Mouse (Mus musculus): ENCODE data around the gene Dhdh.
"Not testable (repeated sequence)": the region's sequence is repeated elsewhere in the genome, so short reads cannot be mapped to it uniquely, and the experiment has no call there.

Dhdh gene

GRCm38 (mm10) chr7:45488293-45489204 is at the start of gene Dhdh:
Gene Dhdh (minus strand): TSS chr7:45488805.
- peak; percentile 55 to 66 for DNase-seq (ENCODE audit: low spot score in 2 of 2)

DNA sequence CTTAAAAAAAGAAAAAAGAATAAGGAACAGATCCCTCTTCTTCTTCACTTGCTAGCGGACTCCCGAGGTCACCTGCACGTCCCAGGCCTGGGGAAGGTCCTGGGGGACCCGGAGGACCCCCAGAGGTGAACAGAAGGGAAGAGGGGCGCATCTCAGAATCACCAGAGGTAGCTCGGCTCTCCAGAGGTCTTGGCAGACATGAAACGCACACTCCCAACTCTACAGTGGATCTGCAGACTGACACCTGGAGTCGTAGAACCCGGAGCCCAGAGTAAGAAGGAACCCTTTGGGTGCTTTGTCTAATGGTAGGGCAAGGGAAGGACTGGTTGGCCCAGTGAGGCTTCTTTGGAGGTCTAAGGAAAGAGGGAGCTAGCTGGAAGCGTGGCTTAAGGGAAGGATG is 49.0 kb upstream of the Dhdh start:
- DNase-seq (ENCODE audit: low spot score in 2 of 2): no peak

- DNase-seq (ENCODE audit: low spot score in 2 of 2): no peak
Measured at GRCm38 (mm10) chr7:45535676-45536075, 47.1 kb upstream of the Dhdh start.

- DNase-seq (ENCODE audit: low spot score in 2 of 2): no peak
Measured at GRCm38 (mm10) chr7:45530643-45531042, 42.0 kb upstream of the Dhdh start.

GRCm38 (mm10) chr7:45529461-45529860 is 40.9 kb upstream of the Dhdh start:
- no peak for DNase-seq (ENCODE audit: low spot score in 2 of 2)

GRCm38 (mm10) chr7:45527169-45527568 is 38.6 kb upstream of the Dhdh start:
- DNase-seq (ENCODE audit: low spot score in 2 of 2): not testable (repeated sequence)

- DNase-seq (ENCODE audit: low spot score in 2 of 2): no peak
Measured at GRCm38 (mm10) chr7:45526474-45527120, 38.0 kb upstream of the Dhdh start.

DNA sequence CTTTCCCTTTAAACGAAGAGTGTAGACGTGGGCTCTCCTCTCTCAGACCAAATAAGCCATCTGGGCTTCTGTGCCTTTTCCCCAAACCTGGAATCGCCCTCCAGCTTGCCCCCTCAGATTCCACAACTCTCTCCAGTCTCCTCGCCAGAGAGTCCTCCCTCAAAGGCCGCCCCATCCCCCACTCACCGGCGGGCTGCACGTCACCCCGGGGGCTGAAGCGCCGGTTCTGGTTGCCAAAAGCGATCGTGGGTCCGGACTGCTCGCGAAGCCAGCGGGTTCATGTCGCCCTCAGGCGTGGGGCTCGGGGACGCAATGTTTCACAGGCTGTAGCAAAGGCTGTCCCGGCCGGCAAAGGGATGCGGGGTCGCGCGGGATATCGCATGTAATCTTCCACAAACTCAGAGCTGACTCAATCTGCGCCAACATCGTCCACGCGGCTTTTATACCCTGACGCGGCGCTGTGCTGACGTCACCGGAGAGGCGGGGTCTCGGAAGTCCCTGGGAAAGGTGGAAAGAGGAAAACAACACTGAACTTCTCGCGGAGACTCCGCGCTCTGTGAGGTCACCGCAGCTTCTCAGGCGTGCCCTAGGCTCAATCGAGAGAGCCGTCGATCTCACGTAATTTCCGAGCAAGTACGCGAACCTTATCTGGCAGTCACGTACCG is 37.3 kb upstream of the Dhdh start, which contains the start of the genes Ppp1r15a and Plekha4:
Ppp1r15a (minus strand) TSS at position 460 of the 665 bp plus-strand sequence.
Plekha4 (plus strand) TSS at position 522 of the 665 bp plus-strand sequence.
- peak; percentile 96 to 99 for DNase-seq (ENCODE audit: low spot score in 2 of 2)

DNA sequence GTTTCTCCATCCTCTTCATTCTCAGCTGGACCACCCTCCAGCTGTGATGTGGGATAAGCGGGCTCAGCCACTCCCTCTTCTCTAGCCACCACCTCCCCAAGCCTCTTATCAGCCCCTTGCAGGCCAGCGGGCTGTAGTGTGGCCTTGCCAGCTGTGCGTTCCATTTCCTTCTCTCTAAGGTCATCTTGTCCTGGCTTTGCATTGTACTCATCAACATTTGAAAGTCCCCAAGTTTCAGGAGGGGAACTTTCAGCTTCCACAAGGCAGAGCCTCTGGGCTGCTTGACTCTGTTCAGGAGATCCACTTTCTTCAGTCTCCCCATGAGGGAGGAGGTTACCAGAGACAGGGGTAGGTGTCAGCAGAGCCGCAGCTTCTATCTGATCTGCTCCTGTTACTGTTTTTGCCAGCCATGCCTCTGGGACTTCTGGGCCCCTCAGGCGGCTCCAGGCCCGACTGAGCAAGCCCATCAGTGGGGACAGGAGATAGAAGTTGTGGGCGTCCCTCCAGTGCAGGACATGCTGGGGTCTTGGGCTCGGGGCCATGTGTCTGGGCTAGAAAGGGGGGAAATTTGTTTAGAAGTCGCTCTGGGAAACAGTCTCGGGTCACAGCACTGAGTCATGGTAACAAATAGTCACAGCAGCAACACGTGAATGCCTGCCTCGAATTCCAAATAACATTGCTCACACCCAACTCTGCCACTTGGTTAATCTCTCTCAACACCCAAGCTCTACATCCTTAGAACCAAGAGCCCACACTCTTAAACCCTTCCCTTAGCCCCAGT is 36.4 kb upstream of the Dhdh start:
- no peak for DNase-seq (ENCODE audit: low spot score in 2 of 2)

- no peak for DNase-seq (ENCODE audit: low spot score in 2 of 2)
Measured at GRCm38 (mm10) chr7:45523678-45524170, 35.1 kb upstream of the Dhdh start.

DNA sequence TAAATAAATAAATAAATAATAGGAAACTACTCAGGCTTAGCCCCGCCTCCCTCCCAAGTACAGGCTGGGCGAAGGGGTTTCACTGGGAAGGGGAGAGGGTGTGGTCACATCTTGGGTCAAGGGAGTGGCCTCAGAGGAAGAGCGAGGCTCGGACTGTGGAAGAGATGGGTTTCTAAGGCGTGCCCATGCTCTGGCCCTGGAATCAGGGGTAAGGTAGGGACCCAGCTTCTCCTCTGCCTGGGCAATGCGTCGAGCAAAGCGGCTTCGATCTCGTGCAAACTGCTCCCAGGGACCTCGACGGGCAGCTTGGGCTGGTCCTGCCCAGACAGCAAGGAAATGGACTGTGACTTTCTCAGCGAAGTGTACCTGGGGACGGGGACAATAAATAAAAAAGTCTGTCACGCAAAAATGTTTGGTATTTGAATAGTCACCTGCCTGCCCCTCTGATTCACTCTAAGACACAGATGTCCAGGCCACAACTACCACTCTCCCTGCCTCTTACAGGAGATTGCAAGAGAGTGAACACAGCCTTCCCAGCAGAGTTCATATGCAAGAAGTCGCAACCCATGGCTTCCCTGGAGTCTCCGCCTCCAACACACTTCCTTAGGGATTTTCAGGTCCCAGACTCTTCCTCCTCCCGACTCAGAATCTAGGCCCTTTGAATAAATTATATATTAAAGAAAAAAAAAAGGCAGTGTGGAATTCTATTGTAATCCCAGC is 34.5 kb upstream of the Dhdh start:
- DNase-seq (ENCODE audit: low spot score in 2 of 2): no peak

DNA sequence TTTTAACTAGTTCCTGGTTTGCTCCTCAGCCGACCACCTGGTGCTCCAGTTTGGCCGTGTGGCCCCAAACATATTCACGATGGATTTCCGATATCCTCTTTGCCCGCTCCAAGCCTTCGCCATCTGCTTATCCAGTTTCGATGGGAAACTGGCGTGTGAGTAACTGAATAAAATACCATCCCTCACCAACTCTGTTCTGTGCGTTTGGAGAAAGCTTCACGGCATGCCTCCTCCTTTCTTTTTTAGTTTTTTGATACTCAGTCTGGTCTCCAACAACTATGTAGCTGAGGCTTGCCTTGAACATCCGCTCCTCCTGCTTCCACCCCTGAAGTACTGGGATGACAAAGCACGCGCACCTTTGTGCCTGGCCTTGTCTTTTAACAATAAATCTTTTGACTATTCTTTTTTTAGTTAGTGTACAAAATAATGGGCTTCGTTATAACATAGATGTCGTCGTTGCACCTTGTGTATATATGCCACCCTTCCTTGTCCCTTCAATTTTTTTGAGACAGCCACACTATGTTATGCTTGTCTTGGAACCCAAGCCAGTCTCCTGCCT is 33.7 kb upstream of the Dhdh start:
- DNase-seq (ENCODE audit: low spot score in 2 of 2): no peak

DNA sequence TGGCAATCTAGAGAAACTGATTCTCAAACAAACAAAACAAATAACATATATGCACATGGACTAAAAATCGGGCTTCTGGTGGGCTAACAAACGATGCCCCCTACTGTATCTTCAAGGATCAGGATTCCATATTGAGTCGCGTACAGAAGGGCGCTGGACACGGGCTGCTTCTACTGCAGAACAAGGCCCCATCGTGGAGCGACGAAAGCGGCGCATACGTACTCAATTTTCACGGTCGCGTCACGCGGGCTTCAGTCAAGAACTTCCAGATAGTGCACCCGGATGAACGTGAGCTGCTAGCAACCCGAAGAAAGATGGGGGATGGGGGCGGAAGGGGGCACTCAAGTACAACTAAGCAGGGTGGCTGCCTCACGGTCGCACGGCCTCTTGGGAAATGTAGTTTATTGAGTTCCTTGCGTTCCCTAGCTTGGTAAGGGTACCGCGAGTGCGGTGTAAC is 33.2 kb upstream of the Dhdh start:
- DNase-seq (ENCODE audit: low spot score in 2 of 2): peak; percentile 79 to 81

DNA sequence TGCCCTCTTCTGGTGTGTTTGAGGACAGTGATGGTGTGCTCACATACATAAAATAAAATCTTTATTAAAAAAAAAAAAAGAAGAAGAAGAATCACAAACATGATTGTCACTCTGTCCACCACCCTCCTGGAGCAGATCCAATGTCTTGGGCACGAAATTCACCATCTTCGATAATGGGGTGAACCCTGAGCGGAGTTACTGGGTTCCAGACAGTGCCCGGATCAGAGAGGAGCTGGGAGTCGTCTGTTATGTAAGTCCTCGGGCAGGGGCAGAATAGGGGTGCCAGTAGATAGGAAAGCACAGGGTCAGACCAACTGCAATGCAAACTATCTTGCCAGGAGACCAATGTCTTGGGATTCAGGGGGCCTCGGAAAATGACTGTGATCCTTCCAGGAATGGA is 32.0 kb upstream of the Dhdh start:
- DNase-seq (ENCODE audit: low spot score in 2 of 2): no peak

DNA sequence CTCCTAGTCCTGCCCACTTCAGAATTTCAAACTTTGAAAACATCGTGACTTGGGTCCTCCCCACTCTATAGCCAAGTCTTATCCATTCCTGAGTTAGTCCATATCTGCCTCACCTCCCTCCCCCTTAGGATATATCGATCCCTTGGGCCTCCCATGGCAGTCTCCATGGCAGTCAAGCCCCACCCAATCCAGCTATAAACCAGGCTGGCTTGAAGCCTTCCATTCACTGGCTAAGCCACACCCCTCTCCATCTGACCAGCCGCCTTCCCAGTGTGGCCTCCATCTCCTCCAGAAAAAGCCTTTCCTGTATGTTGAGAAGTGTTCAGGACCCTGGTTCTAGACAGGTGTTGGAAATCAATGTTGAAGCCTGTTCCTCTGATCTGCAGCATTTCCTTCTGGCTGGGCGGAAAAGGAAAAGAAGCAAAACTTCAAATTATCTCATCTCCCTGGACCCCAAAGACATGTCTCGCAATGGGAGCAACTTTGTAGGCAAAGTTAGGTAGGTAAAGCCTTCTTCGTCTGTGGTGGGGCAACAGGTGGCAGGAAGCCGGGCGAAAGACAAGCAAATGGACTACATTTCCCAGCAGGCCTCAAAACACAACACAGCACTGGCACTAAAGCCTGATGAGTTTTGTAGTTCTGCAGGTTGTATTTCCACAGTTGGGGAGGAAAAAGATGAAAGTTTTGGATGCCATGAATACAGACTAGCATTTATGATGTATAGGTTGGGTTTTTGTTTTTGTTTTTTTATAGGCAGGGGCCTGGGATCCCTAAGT is 30.9 kb upstream of the Dhdh start:
- DNase-seq (ENCODE audit: low spot score in 2 of 2): no peak

GRCm38 (mm10) chr7:45518618-45519017 is 30.0 kb upstream of the Dhdh start:
- no peak for DNase-seq (ENCODE audit: low spot score in 2 of 2)

GRCm38 (mm10) chr7:45516846-45517245 is 28.2 kb upstream of the Dhdh start:
- DNase-seq (ENCODE audit: low spot score in 2 of 2): not testable (repeated sequence)

DNA sequence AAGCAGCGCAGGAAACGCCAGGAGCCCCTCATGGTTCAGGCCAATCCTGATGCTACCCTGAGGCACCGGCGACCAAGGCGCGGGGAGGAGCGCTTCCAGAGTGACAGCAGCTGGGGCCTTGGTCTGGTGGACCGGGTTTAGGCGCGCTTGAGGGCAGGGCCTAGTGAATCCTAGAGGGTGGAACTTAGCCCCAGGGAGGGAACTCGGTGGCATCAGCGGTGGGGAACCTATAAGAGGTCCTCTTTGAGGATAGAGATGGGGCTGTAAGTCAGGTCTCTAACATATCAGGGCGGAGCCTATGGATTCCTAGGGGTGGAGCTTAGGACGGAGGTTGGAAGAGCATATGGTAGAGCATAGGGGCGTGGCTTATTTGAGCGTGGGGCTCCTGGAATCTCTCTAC is 26.8 kb upstream of the Dhdh start:
- DNase-seq (ENCODE audit: low spot score in 2 of 2): no peak

DNA sequence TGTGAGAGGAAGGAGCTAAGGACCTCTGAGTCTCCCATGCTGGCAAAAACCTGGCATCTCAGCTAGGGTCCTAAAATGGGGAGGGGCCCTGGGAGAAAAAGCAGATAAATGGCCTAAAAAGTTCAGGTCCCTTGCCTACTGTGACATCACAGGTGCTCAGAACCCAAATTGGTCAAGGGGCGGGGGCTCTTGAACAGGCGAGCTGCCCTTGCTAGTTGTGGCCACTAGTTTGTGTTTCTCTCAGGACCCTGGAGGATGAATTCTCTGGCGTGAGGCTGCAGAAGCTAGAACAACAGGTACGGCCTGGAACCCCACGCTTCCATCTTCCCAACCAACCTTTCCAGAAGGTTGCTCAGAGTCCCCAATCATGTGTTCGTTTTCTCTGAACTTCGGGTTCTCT is 25.8 kb upstream of the Dhdh start:
- no peak for DNase-seq (ENCODE audit: low spot score in 2 of 2)

All from urinary bladder, adult 18-20 months (tissue).